Mouse (Mus musculus) liver, postnatal 0 days (tissue): ENCODE results near the gene Ndufb5.

Source experiments
- CTCF ChIP-seq: sonication (generic); IDR thresholded peaks from 2 replicates; pipeline ENCODE4 v1.5.1; 2016; ENCODE audit warnings: antibody characterized with exemption, low read depth
- EP300 ChIP-seq: IDR thresholded peaks from 2 replicates; pipeline ENCODE4 v1.6.1; 2016; ENCODE audit warnings: antibody characterized with exemption, low read depth, mild to moderate bottlenecking

DNA sequence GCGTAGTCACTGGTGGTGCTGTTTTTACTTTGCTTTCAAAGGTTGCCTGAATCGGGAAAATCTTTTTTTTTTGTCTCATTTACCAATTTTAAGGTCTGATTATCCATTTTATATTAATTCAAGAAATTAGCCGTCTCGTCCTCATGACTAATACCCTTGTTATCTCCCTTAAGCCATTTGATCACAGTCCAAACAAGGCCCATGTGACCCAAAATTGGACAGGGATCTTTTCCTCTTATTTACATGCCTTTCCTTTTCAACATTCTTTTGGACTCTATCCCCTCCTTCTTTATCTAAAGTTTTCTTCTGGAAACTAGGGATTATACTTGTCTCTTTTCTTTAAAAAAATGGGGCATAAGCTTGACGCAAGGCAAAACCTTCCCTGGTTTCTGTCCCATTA lies 44.9 kb upstream of the Ndufb5 start:
- TF ChIP-seq EP300 (no peak), CTCF (no peak)
